Mouse (Mus musculus) stomach, embryonic 15.5 days (tissue): ENCODE data around the gene Npas3. TPM values are rescaled to one million over a fixed set of nuclear protein-coding genes. Genes with fewer than 3 reads are reported as not detected.

Experiments
- ATAC-seq: fragments of 200-750 bp; cut with Nextera tagmentation; 2 replicates; pipeline ENCODE4 v1.8.0; 2017; ENCODE audit warnings: low read depth, moderate number of reproducible peaks, moderate TSS enrichment; ENCODE audit not compliant: insufficient read depth, low FRiP score
- H3K27ac ChIP-seq: fragments of 300-500 bp; sonication (generic); 2 replicates; pipeline ENCODE4 v1.5.1; 2015; ENCODE audit warnings: mild to moderate bottlenecking, inconsistent platforms
- H3K27me3 ChIP-seq: fragments of 300-500 bp; sonication (generic); replicated peaks from 2 replicates; pipeline ENCODE4 v1.6.1; 2015; ENCODE audit warnings: inconsistent platforms
- H3K36me3 ChIP-seq: fragments of 300-500 bp; sonication (generic); 2 replicates; pipeline ENCODE4 v1.6.1; 2015; ENCODE audit warnings: inconsistent platforms
- H3K4me1 ChIP-seq: fragments of 300-500 bp; sonication (generic); 2 replicates; pipeline ENCODE4 v1.6.1; 2015; ENCODE audit warnings: inconsistent platforms
- H3K4me2 ChIP-seq: fragments of 300-500 bp; sonication (generic); 2 replicates; pipeline ENCODE4 v1.6.1; 2015; ENCODE audit warnings: mild to moderate bottlenecking, inconsistent platforms
- H3K4me3 ChIP-seq: fragments of 300-500 bp; sonication (generic); replicated peaks from 2 replicates; pipeline ENCODE4 v1.5.1; 2015; ENCODE audit warnings: inconsistent platforms
- H3K9ac ChIP-seq: fragments of 300-500 bp; sonication (generic); 2 replicates; pipeline ENCODE4 v1.6.1; 2015; ENCODE audit warnings: inconsistent platforms
- H3K9me3 ChIP-seq: fragments of 300-500 bp; sonication (generic); 2 replicates; pipeline ENCODE4 v1.6.1; 2016; ENCODE audit warnings: inconsistent platforms
- WGBS: fragments of 180-500 bp; shearing (Covaris S2); methylation state at CpG from one replicate; pipeline ENCODE4 v1.1.7; 2015; 5-methylcytosine and 5-hydroxymethylcytosine counted together
- polyA plus RNA-seq: library from polyadenylated mRNA; unstranded; fragments of >200 nt; fragmentation: Nextera tagmentation; extraction: Ambion mirVana; gene quantifications from 2 replicates; pipeline ENCODE4 v1.2.1, GENCODE M21; 2015

Gene Npas3
- polyA plus RNA-seq, 1 experiment from 2014 or later, result 3.0 TPM

GRCm38 (mm10) chr12:53781850-53782552 is 533.5 kb downstream of the Npas3 start:
- H3K27me3 ChIP-seq, result no peaks in the 10 kb centered on the region
- no peak overlapping the region for H3K4me2 ChIP-seq
- H3K36me3 ChIP-seq, result no peaks in the 10 kb centered on the region
- no peak overlapping the region for H3K27ac ChIP-seq
- ATAC-seq, result no peak
- no peaks in the 10 kb centered on the region for H3K9me3 ChIP-seq
- 48% methylated on average over 11 of the region's 11 CpGs for WGBS
- no peaks in the 10 kb centered on the region for H3K4me1 ChIP-seq
- H3K9ac ChIP-seq, result no peak overlapping the region
- no peak overlapping the region for H3K4me3 ChIP-seq

- H3K4me3 ChIP-seq, result no peak overlapping the region
- H3K36me3 ChIP-seq, result no peaks in the 10 kb centered on the region
- H3K27ac ChIP-seq, result no peak overlapping the region
- H3K4me2 ChIP-seq, result no peak overlapping the region
- 76% methylated on average over 10 of the region's 10 CpGs for WGBS
- ATAC-seq, result no peak
- H3K9me3 ChIP-seq, result no peaks in the 10 kb centered on the region
- H3K9ac ChIP-seq, result no peak overlapping the region
- H3K4me1 ChIP-seq, result no peaks in the 10 kb centered on the region
- no peaks in the 10 kb centered on the region for H3K27me3 ChIP-seq
Measured at GRCm38 (mm10) chr12:53789501-53789900, 541.0 kb downstream of the Npas3 start.

- 73% methylated on average over 6 of the region's 6 CpGs for WGBS
- no peak for ATAC-seq
- Histone ChIP-seq H3K9me3 (no peaks in the 10 kb centered on the region), H3K27me3 (no peaks in the 10 kb centered on the region), H3K4me3 (no peak overlapping the region), H3K4me2 (no peak overlapping the region), H3K36me3 (no peaks in the 10 kb centered on the region), H3K27ac (no peak overlapping the region), H3K4me1 (no peaks in the 10 kb centered on the region), H3K9ac (no peak overlapping the region)
Measured at GRCm38 (mm10) chr12:53794718-53795400, 546.4 kb downstream of the Npas3 start.

- 75% methylated on average over 6 of the region's 6 CpGs for WGBS
- no peaks in the 10 kb centered on the region for H3K36me3 ChIP-seq
- no peaks in the 10 kb centered on the region for H3K4me1 ChIP-seq
- H3K9ac ChIP-seq, result no peak overlapping the region
- no peaks in the 10 kb centered on the region for H3K9me3 ChIP-seq
- H3K4me2 ChIP-seq, result no peak overlapping the region
- no peak overlapping the region for H3K27ac ChIP-seq
- no peak for ATAC-seq
- no peak overlapping the region for H3K4me3 ChIP-seq
- no peaks in the 10 kb centered on the region for H3K27me3 ChIP-seq
Measured at GRCm38 (mm10) chr12:53801831-53802230, 553.4 kb downstream of the Npas3 start.

GRCm38 (mm10) chr12:53802381-53802780 is 553.9 kb downstream of the Npas3 start:
- WGBS, result 65% methylated on average over 7 of the region's 7 CpGs
- Histone ChIP-seq H3K9ac (no peak overlapping the region), H3K4me3 (no peak overlapping the region), H3K27me3 (no peaks in the 10 kb centered on the region), H3K9me3 (no peaks in the 10 kb centered on the region), H3K4me1 (no peaks in the 10 kb centered on the region), H3K4me2 (no peak overlapping the region), H3K36me3 (no peaks in the 10 kb centered on the region), H3K27ac (no peak overlapping the region)
- no peak for ATAC-seq

- H3K4me1 ChIP-seq, result no peaks in the 10 kb centered on the region
- no peak overlapping the region for H3K4me2 ChIP-seq
- no peaks in the 10 kb centered on the region for H3K27me3 ChIP-seq
- no peak for ATAC-seq
- no peaks in the 10 kb centered on the region for H3K9me3 ChIP-seq
- H3K36me3 ChIP-seq, result no peaks in the 10 kb centered on the region
- no peak overlapping the region for H3K9ac ChIP-seq
- no peak overlapping the region for H3K27ac ChIP-seq
- WGBS, result 88% methylated on average over 2 of the region's 2 CpGs
- H3K4me3 ChIP-seq, result no peak overlapping the region
Measured at GRCm38 (mm10) chr12:53810081-53810480, 561.6 kb downstream of the Npas3 start.

GRCm38 (mm10) chr12:53814291-53814690 is 565.8 kb downstream of the Npas3 start:
- H3K27ac ChIP-seq, result no peak overlapping the region
- 79% methylated on average over 7 of the region's 7 CpGs for WGBS
- ATAC-seq, result no peak
- no peak overlapping the region for H3K4me2 ChIP-seq
- H3K4me1 ChIP-seq, result no peaks in the 10 kb centered on the region
- H3K9ac ChIP-seq, result no peak overlapping the region
- no peaks in the 10 kb centered on the region for H3K9me3 ChIP-seq
- no peaks in the 10 kb centered on the region for H3K36me3 ChIP-seq
- H3K4me3 ChIP-seq, result no peak overlapping the region
- no peaks in the 10 kb centered on the region for H3K27me3 ChIP-seq

GRCm38 (mm10) chr12:53819982-53820381 is 571.5 kb downstream of the Npas3 start:
- Histone ChIP-seq H3K9me3 (no peaks in the 10 kb centered on the region), H3K27ac (no peak overlapping the region), H3K4me1 (peaks cover 4% of the 10 kb centered on the region; the same call in 1 of the 2 replicates), H3K27me3 (no peaks in the 10 kb centered on the region), H3K9ac (no peak overlapping the region), H3K36me3 (no peaks in the 10 kb centered on the region), H3K4me2 (no peak overlapping the region), H3K4me3 (no peak overlapping the region)
- no peak; the same call in 1 of the 2 replicates for ATAC-seq
- 87% methylated on average over 4 of the region's 4 CpGs for WGBS

GRCm38 (mm10) chr12:53822881-53823280 is 574.4 kb downstream of the Npas3 start:
- peak overlapping the region; percentile 22; the same call in 1 of the 2 replicates for H3K27ac ChIP-seq
- H3K9ac ChIP-seq, result no peak overlapping the region
- no peak overlapping the region for H3K4me3 ChIP-seq
- ATAC-seq, result no peak
- H3K4me2 ChIP-seq, result no peak overlapping the region
- H3K36me3 ChIP-seq, result no peaks in the 10 kb centered on the region
- WGBS, result 38% methylated on average over 4 of the region's 4 CpGs
- peaks cover 4% of the 10 kb centered on the region; the same call in 1 of the 2 replicates for H3K4me1 ChIP-seq
- no peaks in the 10 kb centered on the region for H3K9me3 ChIP-seq
- H3K27me3 ChIP-seq, result no peaks in the 10 kb centered on the region

- H3K27me3 ChIP-seq, result no peaks in the 10 kb centered on the region
- H3K4me1 ChIP-seq, result peaks cover 4% of the 10 kb centered on the region; the same call in 1 of the 2 replicates
- no peak overlapping the region for H3K9ac ChIP-seq
- no peak overlapping the region for H3K4me3 ChIP-seq
- no peak for ATAC-seq
- H3K27ac ChIP-seq, result no peak overlapping the region
- H3K9me3 ChIP-seq, result no peaks in the 10 kb centered on the region
- no peaks in the 10 kb centered on the region for H3K36me3 ChIP-seq
- no peak overlapping the region for H3K4me2 ChIP-seq
Measured at GRCm38 (mm10) chr12:53825251-53825650, 576.8 kb downstream of the Npas3 start.

GRCm38 (mm10) chr12:53825898-53826605 is 577.6 kb downstream of the Npas3 start:
- no peak overlapping the region for H3K27ac ChIP-seq
- ATAC-seq, result no peak

GRCm38 (mm10) chr12:53826812-53827211 is 578.3 kb downstream of the Npas3 start:
- H3K4me3 ChIP-seq, result no peak overlapping the region

More at GRCm38 (mm10) chr12:53825898-53826605, 577.6 kb downstream of the Npas3 start:
- Histone ChIP-seq H3K9me3 (no peaks in the 10 kb centered on the region), H3K4me1 (peaks cover 4% of the 10 kb centered on the region; the same call in 1 of the 2 replicates), H3K36me3 (no peaks in the 10 kb centered on the region), H3K27me3 (no peaks in the 10 kb centered on the region), H3K4me2 (no peak overlapping the region), H3K4me3 (no peak overlapping the region), H3K9ac (no peak overlapping the region)
- WGBS, result 60% methylated on average over 12 of the region's 12 CpGs

More at GRCm38 (mm10) chr12:53826812-53827211, 578.3 kb downstream of the Npas3 start:
- WGBS, result 59% methylated on average over 3 of the region's 3 CpGs
- Histone ChIP-seq H3K9me3 (no peaks in the 10 kb centered on the region), H3K36me3 (no peaks in the 10 kb centered on the region), H3K4me1 (peaks cover 4% of the 10 kb centered on the region; the same call in 1 of the 2 replicates), H3K27me3 (no peaks in the 10 kb centered on the region), H3K4me2 (no peak overlapping the region), H3K27ac (no peak overlapping the region), H3K9ac (no peak overlapping the region)
- ATAC-seq, result no peak
